Mouse (Mus musculus): ENCODE measurements at regions not wholly inside any gene's neighbourhood (a gene's known extent, or its start where the extent isn't known, plus 50 kb on each side); places are given as distances from the start of the nearest gene placed in this dataset.
A peak's percentile ranks its signal among the peaks of the same experiment; 100 is the strongest.

GRCm38 (mm10) chrX:12219474-12219873 lies 59.3 kb upstream of the Bcor start:
- ATAC-seq = no peak

GRCm38 (mm10) chrX:12224314-12224713 lies 64.2 kb upstream of the Bcor start:
- no peak for ATAC-seq

GRCm38 (mm10) chrX:12225116-12225891 lies 65.1 kb upstream of the Bcor start:
- ATAC-seq = no peak

- no peak for ATAC-seq
Measured at GRCm38 (mm10) chrX:12225892-12226206, 65.7 kb upstream of the Bcor start.

- ATAC-seq = no peak
Measured at GRCm38 (mm10) chrX:12240505-12241011, 80.4 kb upstream of the Bcor start.

- ATAC-seq = no peak
Measured at GRCm38 (mm10) chrX:12241751-12242150, 81.6 kb upstream of the Bcor start.

- ATAC-seq = no peak
Measured at GRCm38 (mm10) chrX:12249071-12249470, 88.9 kb upstream of the Bcor start.

- ATAC-seq = no peak
Measured at GRCm38 (mm10) chrX:12249911-12250310, 89.8 kb upstream of the Bcor start.

GRCm38 (mm10) chrX:12251853-12252679 lies 91.9 kb upstream of the Bcor start:
- ATAC-seq = peak; percentile 68

- ATAC-seq = no peak
Measured at GRCm38 (mm10) chrX:12252680-12253021, 92.5 kb upstream of the Bcor start.

GRCm38 (mm10) chrX:12256758-12257157 lies 96.6 kb upstream of the Bcor start:
- ATAC-seq = no peak

- no peak for ATAC-seq
Measured at GRCm38 (mm10) chrX:12263834-12264233, 103.7 kb upstream of the Bcor start.

- no peak for ATAC-seq
Measured at GRCm38 (mm10) chrX:12284741-12285140, 124.6 kb upstream of the Bcor start.

GRCm38 (mm10) chrX:12285141-12285540 lies 125.0 kb upstream of the Bcor start:
- no peak for ATAC-seq

GRCm38 (mm10) chrX:12285976-12286909 lies 126.1 kb upstream of the Bcor start:
- ATAC-seq = no peak

GRCm38 (mm10) chrX:12286910-12287522 lies 126.9 kb upstream of the Bcor start:
- no peak for ATAC-seq

- ATAC-seq = no peak
Measured at GRCm38 (mm10) chrX:12287656-12288561, 127.8 kb upstream of the Bcor start.

GRCm38 (mm10) chrX:12288562-12289117 lies 128.5 kb upstream of the Bcor start:
- no peak for ATAC-seq

- no peak for ATAC-seq
Measured at GRCm38 (mm10) chrX:12293146-12293545, 133.0 kb upstream of the Bcor start.

- no peak for ATAC-seq
Measured at GRCm38 (mm10) chrX:12294452-12294851, 134.3 kb upstream of the Bcor start.

GRCm38 (mm10) chrX:12294941-12295340 lies 134.8 kb upstream of the Bcor start:
- no peak for ATAC-seq

Measured in activated CD4-positive, CD25-positive, alpha-beta regulatory T cell, adult 4 months (primary cell).